Mouse (Mus musculus) layer of hippocampus, adult 8-10 months (tissue): ENCODE results near the gene Trp53i11. TPM values are rescaled to one million over a fixed set of nuclear protein-coding genes. Genes with fewer than 3 reads are reported as not detected.

Experiments used
- DNase-seq, 2 experiments: peaks; one replicate each; pipeline ENCODE4 v3.0.0; 2022; ENCODE audit warnings: low spot score in 2 of 2
- total RNA-seq, 4 experiments: library from RNA; stranded (reverse); gene quantifications; 2 replicates each; pipeline ENCODE4 v1.2.4; 2022

Gene Trp53i11
- total RNA-seq, 4 experiments from 2014 or later, result 65.0 to 87.9 (median 80.4) TPM

DNA sequence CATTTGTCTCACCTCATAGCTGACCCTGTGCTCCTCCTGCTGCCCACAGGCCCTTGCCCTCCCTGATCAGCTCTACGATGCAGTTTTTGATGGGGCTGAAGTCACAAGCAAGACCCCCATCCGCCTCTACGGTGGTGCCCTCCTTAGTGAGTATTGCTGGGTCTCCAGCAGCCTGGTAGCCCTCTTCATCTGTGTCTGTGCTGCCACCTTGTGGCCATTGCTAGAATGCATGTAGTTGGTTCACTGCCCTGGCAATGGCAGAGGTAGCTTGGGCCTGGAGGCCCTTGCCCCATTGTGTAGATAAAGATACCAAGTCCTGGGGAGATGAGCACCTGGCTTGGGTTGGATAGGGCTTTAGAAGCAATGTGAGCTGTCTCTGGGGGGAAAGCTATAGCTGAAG, 11.5 kb downstream of the Trp53i11 start:
- DNase-seq, result peak; percentile 83 to 94

DNA sequence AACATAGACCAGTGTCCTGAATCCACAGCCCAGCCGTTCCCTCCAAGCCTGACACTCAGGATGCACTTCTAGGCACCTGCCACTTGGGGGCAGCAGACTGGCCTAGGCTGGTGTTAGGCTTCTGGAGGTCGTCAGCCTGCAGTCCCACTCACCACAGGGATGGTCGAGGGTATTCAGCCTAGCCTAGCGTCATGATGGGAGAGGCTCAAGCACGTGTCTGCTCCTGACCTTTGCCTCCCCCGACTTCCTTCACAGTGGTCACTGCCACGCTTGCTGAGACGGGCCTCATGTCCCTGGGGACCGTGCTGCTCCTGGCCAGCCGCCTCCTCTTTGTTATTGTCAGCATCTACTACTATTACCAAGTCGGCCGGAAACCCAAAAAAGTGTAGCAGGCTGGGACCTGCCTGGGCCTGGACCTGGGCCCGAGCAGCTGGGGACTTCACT, 12.2 kb downstream of the Trp53i11 start:
- DNase-seq, result peak in 1 of 2 experiments; percentile 44

DNA sequence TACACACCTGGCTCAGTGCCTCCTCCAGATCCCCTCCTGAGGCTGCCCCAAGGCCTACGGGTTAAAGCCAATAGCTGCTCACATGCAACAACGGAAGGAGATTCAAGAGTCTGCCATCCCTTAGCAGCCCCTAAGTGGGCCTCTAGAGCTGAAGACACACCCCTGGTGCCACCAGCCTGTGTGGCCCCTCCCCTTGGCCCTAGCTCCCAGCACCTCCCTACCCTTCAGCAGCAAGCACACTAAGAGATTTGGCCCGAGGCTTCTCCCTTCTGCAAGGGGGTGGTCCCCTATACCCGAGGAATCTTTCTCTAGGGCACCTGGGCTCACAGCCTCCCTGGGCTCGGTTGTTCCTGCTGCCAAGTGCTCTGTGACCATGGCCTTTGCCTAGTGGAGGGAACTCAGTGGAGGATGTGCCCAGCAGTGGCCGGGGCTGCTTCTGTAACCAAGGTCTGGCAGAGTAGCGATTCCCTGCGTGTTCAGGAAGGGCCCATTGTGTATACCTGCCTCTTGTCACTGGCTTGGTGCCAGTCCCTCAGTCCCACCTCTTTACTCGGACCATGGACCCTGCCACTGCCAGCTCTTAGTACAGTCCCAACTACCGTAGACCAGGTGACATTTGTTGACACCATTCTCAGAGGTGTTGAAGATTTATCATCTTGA, 13.5 kb downstream of the Trp53i11 start:
- no peak for DNase-seq

DNA sequence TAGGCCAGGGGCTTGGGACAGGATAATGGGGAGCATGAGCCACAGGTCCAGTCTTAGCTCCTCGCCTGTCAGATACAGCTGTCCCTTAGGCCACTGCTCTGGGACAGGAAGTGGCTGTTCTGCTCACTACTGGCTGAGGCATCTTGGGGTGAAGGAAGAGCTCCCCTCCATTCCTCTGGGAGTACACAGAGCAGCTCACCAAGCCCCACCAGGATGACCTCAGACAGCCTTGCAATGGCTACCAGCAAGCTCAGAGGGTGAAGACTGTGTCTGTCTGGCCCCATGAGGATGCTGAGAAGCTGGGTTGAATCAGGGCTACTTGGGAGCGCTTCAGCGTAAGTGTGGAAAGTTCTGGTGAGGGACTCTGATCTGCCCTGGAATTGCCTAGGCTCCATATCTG, 14.6 kb downstream of the Trp53i11 start:
- DNase-seq, result no peak

DNA sequence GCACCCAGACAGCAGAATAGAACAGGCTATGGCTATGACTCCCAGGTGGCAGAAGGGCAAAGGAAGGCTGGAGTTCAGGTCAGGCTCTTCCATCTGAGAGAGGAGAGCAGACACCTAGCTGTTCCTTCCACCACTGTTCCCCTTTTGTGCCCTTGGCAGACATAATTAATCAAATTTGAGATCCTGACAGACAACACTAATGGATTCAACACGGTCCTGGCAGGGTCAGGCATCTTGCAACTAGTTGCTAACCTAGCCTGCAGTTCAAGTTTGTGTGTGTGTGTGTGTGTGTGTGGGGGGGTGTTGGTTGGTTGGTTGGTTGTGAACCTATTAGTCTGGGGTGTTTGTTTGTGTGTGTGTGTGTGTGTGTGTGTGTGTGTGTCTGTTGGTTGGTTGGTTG, 15.4 kb downstream of the Trp53i11 start:
- no peak for DNase-seq

DNA sequence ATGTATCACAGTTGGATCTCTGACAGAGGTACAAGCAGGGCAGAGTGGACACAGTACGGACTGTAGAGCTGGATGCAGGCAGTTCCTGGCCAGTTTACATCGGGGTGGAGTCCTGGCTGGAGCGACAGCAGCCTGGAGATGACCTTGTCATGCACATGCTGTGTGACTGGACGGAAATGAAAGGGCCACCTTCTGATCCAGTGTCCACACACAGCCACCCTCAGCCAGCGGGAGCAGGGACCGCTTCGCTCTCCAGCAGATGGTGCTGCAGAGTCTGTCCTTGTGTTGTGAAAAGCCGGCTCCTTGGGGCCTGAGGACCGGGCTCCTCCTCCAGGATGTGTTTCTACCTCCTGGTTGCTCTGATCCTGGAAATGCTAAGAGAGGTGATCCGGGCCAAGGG, 16.3 kb downstream of the Trp53i11 start:
- DNase-seq, result peak in 1 of 2 experiments; percentile 57

DNA sequence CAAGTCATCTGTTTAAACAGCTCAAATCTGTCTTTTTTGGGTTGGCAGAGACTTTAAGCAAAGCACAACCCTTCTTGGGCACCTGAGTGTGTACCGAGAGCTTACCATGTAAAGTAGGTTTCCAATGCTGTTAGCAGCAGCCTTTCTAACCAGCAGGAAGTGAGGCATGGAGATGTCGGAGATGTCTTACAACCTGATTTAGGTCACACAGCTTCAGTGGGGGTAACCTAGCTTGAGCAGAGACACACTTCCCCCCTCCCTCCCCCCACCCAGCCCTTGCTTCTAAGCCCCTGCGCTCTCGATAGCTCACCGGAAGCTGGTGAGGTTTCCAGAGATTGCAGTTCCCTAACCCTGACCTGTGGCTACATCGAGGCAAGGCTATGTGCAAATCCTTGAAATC, 17.2 kb downstream of the Trp53i11 start:
- no peak for DNase-seq

DNA sequence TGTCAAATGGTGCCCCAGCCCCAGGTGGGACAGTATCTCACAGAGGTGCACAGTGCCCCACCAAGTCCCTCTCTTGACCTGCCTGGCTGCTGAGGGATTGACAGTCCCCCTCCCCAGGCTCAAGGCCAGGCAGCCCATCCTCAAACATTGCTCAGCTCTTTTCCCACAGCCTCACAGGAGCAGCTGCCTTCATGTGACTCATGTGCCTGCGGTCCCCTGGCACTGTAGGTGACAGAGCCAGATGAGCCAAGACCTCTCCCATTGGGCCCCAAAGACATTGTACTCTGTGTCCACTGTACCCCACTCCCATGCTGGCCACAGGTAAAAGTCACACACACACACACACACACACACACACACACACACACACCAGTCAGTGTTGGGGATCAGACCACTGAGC, 18.8 kb downstream of the Trp53i11 start:
- no peak for DNase-seq

DNA sequence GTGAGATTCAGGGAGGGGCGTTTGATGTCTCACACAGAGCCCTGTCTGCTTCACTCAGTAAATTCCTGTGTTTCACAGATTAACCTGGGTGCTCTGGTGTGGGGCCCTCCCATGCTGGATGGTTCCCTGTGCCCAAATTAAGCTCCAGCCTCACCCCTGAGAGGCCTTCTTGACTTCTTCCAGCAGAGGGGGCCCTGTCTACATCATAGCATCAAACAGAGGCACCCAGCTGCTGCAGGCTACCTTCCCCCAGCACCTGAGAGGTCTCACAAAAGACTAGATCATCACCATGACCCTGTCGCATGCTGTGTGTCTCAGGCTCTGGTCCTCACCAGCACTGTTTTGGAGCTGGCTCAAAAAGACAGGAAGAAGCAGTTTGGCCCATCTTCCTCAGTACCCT, 25.0 kb downstream of the Trp53i11 start:
- DNase-seq, result no peak

DNA sequence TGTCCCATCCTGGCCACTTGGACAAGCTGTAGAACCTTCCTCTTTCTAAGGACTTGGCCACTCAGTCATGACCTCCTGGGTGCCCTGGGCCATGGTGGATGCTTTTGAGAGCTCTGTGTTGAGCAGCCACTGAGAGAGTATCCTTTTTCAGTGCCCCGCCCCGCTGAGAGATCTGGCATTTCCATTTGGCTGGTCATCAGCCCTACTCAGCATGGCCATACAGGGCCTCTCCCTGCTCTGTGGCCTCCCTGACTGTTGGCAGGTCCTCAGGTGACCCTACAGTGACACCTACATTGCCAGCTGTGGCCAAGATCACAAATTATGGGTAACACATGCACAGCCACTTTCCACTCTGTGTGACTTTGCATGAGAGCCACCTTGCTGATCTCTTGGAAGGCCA, 25.5 kb downstream of the Trp53i11 start:
- no peak for DNase-seq

DNA sequence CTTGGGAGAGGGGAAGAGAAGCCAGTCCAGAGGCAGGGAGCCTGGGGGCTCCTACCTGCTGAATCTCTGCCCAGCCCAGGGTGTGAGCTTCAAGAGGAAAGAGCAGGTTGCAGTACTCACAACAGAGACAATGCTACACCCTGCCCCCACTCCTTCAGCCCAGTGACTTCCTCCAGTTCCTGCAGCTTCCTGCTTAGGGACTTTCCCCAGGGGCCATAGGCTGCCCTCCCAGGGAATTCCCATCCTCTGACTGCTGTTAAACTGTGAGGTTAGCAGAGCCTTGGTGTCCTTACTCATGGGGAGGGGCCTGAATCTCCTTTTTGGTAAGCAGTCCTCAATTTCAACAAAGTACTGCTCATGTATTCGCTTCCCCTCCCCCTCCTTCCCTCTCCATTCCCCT, 26.8 kb downstream of the Trp53i11 start:
- no peak for DNase-seq

DNA sequence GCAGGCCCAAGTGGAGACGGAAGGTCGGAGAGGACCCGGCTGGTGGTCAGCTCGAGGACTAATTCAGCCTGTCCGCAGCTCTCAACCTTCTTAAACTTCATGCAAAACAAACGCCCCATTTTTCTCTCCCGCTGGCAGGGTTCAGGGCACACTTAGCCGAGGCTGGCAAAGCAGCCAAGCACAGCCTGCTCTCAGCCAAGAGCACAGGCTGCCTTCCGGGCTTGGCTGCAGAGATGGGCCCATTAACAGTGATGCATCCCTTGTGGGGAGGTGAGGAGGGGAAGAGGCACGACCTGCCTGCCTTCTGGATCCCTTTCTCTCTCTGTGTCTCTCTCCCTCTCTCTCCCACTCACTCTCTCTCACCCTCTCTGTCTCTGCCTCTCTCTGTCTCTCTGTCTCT, 28.4 kb downstream of the Trp53i11 start:
- no peak for DNase-seq

DNA sequence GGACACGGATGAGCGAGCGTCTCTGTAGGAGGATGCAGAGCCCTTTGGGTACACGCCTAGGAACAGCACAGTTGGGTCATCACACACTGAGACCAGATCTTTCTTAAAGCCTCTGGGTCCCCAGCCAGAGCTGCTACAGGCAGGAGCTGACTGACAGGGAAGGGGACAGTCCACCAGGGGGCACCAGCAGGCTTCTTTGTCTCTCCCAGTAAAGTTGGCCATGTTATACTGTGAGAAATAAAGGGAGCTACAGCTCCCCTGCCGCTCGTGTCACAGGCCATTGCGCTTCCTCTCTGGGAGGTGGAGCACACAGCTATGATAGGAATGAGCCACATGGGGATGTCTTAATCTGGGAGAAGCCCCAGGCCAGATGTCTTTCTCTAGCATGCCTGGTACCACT, 29.7 kb downstream of the Trp53i11 start:
- peak; percentile 73 to 89 for DNase-seq

DNA sequence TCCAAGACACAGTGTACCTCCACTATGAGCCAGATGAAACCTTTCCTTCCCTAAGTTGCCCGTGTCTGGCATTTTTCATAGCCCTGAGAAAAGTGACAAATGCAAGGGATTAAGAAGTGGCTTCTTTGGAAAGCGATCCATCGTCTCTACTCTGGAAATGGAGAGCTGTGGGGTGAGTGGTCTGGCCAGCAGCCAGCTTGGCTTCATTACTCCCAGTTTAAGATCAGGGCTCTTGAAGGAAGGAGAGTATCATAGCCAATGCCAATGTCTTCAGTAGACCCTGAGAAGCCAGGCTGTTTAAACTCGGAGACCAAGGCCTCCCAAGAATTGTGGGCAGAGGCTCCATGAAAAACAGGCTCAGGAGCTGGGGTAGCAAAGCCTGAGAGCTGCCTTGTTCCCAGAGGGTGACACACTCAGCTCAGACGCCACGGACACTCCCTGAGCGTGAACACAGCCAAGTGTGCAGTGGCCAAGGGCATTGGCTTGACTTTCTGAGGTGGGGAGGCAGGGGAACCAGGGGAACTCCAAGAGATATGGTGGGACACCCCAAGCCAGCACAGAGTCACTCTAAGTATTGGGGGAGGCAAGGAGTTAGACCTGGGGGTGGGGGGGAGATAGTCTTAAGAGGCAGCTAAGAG, 31.1 kb downstream of the Trp53i11 start:
- DNase-seq, result no peak

DNA sequence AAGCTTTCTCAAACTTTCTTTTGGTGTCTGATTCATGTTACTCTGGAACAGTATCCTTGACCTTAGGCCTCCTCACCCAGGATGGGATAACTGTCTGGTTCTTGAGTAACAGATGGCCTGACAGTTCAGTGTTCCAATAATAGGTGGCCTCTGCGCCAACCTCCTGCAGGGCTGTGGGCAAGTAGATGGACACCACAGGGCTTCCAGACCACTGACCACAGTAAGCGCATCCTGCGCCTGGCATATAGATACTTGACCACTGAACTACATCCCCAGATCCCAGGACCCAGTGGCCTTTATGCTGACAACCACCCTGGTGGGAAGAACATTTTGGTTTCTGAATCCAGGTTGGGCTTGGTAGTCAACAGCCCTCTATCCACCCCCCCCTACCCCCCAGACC, 32.2 kb downstream of the Trp53i11 start:
- no peak for DNase-seq

DNA sequence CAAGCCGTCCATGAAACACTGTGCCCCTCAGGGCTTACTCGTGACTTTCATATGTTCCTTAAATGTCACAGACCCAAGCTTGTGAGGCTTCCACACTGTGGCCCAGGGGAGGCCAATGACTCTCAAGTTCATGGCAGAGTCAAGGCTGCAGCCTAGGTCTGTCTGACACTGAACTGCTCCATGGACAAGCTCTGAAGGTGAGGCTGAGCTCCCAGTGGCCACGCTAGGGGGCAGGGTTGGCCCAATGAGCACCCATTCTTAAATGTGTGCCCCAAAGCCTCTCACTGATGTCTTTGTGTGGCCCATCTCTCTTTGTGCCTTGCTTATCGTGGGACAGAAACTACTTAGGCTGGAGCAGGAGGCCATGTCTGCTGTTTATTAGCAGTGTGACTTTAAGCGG, 33.1 kb downstream of the Trp53i11 start:
- DNase-seq, result no peak

DNA sequence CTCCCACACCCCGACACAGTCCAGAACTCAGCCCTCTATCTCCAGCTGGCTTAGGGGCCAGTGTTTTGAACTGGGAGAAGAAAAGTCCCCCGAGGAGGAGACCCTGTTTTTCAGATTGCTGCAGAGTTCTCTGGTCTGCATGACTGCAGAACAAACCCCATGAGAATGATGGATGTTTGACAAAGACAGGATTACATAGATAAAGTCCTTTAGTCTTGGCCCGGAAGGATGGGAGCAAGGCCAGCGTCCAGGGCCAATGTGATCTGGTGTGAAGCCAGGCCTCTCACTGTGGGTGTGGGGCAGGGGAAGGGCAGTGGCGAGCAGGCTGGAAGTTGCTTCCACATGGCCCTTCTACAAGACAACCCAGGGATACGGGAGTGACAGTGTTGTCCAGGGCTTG, 36.1 kb downstream of the Trp53i11 start:
- DNase-seq, result no peak

DNA sequence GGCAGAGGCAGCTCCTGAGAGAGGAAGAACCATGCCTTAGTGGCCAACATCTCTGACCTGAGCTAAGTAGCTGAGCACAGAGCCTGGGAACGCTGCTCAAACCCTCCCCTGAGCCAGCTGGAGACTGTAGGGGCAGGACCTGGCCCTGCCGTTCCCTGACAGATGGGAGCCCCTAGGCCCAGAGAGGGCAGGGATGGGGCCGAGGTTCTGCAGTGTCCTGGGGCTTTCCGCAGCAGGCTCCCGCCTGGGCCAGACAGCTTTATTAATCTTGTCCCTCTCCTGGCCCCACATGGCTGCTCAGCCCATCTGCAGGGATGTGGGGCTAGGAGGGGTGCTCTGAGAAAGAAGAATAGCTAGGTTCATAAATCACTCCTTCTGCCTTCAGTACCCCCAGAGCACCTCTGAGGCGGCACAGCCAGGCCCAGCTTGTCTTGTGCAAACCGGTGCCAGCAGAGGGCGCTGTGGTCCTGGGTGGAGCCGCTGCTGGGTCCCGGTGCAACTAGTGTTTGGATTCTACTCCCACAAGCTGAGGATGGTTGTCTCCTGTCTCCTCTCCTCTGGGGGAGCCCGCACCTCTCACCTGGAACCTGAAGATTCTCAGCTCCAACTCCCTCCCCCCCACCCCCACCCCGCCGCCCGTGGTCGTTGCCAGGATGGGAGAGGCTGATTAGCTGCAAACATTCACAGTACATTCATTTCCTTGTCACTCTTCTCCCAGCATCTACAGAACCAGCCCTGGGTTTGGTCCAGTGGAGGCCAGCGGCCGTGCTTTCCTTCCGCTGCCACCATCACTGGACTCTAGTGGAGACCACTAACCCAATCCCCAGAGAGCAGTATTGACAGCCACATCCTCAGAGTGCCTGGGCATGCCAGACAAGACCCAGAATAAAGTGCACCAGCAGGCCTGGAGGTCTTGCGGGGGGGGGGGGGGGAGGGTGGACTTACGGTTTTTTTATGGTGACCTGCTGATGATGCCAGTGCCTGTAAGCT, 39.6 kb downstream of the Trp53i11 start:
- DNase-seq, result peak; percentile 56 to 78

DNA sequence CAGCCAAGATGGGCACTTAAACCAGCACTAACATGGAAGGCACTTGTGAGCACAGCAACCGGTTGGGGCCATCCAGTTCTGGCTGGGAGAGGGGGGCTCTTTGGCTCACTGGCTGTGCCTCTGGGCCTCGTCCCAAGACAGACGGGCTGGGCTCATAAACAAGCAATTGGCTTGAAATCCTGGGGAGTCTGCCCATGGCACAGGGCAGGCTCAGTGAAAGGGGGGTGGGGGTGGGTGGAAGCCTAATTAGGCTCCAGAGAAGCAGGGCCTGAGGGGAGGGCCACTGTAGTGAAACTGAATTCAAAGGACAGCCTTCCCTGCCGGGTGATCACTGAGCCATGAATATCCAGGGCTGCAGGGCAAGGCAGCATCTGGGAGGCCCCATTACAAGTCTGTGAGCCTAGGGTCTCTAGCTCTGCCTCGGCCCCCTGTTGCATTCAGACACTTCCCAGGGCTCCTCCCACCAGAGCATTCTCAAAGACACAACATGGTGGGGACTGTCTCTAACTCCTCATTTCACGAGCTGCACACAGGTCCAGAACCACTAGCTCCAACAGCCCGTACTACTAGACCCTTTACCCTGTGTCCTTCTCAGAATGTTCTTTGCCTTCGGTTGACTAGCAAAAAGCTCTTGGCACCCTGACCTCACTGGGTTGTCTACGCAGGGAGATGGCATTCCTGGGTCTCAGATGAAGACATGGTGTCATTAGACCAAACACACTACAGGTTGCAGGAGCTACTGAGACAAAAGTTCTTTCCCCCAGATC, 40.5 kb downstream of the Trp53i11 start:
- DNase-seq, result peak; percentile 39 to 50

DNA sequence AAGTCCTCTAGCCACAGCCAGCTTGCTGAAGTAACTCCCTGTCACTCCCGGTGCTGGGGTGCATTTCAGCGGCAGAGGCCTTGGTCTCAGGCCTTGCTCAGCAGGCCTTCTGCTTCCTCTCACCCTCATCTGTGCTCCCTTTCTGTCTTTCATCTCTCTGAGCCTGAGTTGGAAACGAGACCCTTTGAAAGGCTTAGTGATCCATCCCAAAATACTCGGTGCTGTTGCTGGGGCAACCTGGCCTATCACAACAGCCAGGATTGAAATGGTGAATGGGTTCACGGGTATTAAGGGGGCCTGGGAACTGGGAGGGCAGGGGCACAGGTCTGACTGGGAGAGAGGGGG, 41.1 kb downstream of the Trp53i11 start:
- DNase-seq, result no peak

DNA sequence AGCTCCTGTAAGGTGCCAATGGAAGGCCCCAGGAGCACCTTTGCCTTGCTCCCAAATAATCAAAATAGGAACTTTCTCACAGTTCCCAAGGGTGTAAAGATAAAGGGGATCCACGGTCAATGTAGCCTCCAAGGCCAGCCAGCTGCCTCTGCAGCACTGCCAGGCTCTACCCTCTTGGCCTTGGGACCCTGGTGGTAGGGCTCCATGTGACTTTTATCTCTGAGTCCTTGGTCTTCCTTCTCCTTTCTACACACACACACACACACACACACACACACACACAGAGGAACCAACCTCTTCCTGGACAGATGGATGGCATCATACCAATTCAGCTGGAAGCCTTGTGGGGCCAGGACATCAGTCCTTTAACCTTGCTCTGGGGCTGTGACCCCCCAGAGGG, 44.8 kb downstream of the Trp53i11 start:
- DNase-seq, result no peak
